Mouse (Mus musculus): ENCODE measurements around the gene Srgap2. TPM values are rescaled to one million over a fixed set of nuclear protein-coding genes. Genes with fewer than 3 reads are reported as not detected.

The Srgap2 gene
- total RNA-seq, 2 experiments from 2014 or later: 60.7 to 98.2 TPM

DNA sequence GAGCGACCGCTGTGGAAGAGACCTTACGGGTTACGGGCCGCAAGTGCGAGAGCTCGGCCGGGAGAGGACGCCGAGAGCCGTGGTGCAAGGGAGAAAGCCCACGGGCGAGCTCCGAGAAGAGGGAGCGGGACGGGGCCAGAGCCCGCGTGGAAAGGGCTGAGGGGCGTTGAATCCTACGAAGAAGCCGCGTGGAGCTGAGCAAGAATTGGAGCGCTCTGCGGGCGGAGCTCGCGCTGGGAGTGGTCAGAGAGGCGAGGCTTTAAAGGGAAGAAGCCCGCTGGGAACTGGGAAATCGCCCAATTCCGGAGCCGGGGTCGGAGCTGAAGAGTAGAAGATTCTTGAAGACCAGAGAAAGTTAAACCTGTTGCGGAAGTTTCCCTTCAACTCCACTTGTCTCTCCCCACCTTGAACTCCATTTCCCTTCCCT, 942 bp upstream of the Srgap2 start:
- intact Hi-C loops (cut with DNase I): loop anchor here (5.0 to 10.0 kb wide), 3 partner anchors 96 to 233 kb away; no protein-coding TSS in a partner anchor
- peak in 1 of 2 experiments; percentile 45 for DNase-seq (ENCODE audit: low spot score in 2 of 2)

DNA sequence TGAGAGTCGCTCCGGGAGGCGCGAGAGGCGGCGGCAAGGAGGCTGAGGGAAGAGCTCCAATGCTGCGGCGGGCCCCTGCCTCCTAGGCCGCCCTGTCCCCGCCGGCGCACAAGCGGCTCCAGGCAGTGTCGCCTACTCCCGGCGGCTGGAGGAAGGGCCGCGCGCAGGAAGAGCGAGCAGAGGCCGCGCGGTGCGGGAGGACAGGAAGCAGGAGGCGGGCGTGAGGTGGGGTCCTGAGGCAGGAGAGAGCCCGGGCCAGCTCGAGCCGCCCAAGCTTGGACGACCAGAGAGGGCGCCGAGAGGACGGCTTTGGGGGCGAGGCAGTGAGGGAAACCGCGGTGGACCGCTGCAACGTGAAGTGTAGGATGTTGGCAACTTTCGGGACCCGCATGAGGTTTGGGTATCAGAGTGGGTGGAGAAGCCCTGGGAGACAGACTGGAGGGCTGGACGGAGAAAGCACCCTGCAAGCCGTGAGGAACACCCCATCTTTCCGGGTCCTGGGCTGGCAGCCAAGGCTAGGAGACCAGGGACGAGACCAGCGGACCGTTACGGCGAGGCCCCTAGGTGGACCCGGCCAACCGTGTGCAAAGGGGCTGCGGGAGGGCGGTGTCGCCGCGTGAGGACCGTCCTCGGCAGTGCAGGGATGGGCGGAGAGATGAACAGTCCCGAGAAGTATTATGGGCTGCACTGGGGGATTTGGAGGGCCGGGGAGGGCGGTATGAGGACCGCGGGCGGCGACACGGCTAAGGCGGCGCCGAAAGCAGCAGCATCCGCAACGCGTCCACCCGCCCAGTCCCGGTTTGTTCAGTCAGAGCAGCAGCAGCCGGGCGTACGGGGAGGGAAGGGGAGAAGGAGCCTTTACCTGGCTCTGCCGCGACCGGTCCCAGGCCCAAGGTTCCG, 531 bp downstream of the Srgap2 start:
- intact Hi-C loops (cut with DNase I): loop anchor here (5.0 to 10.0 kb wide), 3 partner anchors 94 to 232 kb away; no protein-coding TSS in a partner anchor
- peak; percentile 69 to 77 for DNase-seq (ENCODE audit: low spot score in 2 of 2)

DNA sequence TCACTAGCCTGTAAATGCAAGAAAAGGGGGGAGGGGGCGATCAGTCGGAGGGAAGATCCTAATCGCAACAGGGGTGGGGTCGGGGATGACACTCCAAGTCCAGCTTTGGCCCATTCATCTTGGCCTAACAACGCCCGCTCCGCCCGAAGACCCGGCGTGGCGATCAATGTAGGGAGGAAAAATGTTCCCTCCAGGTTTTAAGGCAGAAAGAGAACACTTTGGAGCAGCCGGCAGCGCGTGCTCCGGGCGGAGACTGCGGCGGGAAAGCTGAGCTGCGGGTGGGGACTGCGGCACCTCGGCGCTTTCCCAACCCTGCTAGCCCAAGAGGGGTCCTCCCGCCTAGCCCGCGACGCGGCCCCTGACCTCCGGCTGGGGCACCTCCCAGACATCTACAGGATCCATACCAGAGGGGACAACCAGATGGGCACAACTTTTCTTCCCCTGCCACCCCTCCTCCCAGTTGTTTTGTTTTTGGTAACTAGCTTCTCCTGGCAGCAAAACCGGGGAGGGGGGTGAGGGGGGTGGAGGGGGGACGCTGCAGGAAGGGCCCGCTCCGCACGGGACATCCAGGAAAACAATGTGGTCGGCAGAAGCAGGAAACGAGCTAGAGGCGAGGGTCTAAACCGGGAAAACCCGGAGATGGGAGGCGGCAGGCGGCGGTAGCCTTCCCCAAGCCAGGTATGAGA, 1.4 kb downstream of the Srgap2 start:
- DNase-seq (ENCODE audit: low spot score in 2 of 2): peak; percentile 52 to 61
- intact Hi-C loops (cut with DNase I): loop anchor here (5.0 to 10.0 kb wide), 3 partner anchors 93 to 231 kb away; no protein-coding TSS in a partner anchor

DNA sequence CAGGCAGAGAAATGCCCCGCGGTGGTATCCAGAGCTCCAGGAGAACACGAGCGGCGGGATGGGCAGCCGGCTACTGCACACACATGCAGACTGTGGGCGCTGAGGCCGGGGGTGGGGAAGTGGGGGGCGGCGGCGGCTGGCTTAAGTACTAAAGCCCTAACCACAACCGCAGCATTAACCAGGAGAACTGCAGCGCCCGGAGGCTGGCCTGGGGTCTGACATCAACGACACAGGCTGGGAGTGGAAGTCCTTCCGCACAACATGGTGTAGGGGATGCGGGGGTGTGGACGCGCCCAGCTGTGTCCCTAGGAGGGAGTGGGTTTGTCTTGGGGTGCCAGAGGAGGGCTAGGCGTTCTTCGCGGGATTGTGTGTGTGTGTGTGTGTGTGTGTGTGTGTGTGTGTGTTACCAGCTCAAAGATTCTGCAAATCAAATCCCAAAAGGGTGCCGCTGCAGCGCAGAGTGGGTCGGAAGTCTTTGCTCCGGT, 2.0 kb downstream of the Srgap2 start:
- intact Hi-C loops (cut with DNase I): loop anchor here (5.0 to 10.0 kb wide), 3 partner anchors 93 to 230 kb away; no protein-coding TSS in a partner anchor
- DNase-seq (ENCODE audit: low spot score in 2 of 2): peak; percentile 50 to 70

DNA sequence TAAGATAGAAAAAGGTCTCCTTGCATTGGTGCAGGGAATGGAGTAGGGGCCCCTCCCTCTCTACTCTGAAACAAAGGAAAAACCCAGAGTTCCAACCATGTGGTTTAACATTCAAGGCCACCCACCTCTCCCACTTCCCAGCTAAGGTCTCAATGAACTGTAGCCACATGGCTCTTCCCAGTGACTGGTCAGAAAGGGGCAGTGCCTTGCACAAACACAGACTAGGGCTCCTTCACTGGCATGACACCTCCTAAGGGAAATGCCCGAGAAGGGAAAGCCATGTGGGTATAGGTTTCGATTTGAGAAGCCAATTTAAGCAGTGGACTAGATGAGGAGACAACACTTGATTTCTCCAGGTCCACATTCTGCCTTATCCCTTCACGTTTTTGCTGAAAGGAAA, 3.4 kb downstream of the Srgap2 start:
- intact Hi-C loops (cut with DNase I): loop anchor here (5.0 to 10.0 kb wide), 2 partner anchors 41 to 229 kb away; no protein-coding TSS in a partner anchor

DNA sequence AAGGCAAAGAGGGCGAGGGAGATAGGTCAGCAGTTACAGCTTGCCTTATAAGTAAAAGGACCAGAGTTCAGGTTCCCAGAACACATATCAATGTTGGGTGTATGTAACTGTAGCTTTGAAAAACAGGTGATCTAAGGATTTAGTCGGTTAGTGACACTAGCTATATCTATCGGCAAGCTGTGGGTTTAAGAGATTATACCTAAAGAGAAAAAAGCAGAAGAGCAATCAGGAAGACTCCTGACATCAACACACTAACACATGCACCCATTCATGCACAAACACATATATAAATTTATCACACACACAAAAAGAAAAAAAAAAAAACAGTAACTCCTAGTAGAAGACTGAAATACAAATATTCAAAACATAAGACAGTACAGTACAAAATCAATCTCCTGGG, 10.6 kb downstream of the Srgap2 start:
- intact Hi-C loops (cut with DNase I): no loop called here
- no peak for DNase-seq (ENCODE audit: low spot score in 2 of 2)

More for the DNA sequence above, 3.4 kb downstream of the Srgap2 start:
- DNase-seq (ENCODE audit: low spot score in 2 of 2): no peak

DNA sequence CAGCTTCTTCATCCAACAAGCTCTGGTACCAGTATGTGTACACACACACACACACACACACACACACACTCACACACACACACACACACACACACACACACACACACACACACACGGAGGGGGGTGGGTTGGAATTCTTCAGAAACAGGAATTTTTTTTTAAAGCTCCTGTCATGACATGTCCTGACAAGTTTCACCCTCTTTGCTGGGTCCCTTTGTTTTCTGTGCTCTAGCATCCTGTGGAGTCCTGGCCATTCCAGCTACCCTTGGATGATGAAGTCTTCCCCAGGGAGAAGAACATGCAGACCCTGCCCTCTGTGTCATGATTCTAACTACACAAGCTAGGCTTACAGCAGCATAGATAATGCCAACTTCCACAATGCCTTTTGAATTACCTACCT, 13.0 kb downstream of the Srgap2 start:
- no peak for DNase-seq (ENCODE audit: low spot score in 2 of 2)
- intact Hi-C loops (cut with DNase I): no loop called here

DNA sequence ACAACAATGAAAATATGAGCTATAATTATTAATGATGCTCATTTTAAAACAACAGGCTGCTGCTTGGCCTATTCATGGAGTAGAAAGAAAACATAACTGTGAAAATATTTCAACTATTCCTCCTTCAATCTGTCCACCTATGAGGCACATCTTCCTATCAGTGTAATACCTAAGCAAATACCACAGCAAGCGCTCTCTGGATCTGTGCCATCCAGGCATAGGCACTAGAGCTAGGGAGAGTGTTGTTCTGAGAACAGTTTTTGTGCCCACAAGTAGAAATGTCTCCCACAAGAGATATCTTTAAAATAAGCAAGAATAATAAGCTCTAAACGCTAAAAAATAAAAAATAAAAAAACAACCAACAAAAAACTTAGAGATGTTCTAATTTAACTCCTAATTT, 14.0 kb downstream of the Srgap2 start:
- intact Hi-C loops (cut with DNase I): no loop called here

DNA sequence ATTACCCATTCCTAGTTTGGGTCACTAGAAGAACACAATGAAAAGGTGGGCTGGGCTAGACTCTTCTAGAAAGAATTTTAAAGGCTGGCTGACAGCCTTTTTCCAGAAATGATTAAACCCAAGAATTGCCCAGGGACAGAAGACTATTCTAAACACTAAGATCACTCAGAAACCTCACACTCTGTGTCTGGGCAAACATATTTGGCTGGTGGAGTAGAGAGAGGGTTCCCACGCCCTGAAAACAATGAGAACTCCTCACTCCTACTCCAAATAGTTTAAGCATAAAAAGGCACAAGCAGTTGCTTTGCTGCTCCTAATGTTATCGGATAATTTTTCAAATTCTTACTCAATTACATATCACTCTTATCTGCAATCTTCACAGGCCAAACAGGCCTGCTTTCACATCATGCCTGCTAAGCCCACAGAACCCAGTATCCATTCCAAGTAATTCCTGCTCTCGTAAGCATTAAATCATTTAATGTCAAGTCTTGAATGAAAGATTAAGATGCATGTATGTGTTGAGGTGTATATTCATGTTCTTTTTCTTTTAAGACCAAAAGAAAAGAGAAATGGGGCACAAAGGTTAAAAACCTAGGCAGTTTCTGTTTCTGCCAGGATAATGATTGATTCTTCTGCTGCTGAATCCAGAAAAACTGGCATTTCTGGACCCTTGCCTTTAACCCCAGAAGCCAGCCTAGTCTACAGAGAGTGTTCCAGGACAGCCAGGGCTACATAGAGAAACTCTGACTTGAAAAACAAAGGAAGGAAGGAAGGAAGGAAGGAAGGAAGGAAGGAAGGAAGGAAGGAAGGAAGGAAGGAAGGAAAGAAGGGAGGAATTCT, 15.3 kb downstream of the Srgap2 start:
- intact Hi-C loops (cut with DNase I): no loop called here
- DNase-seq (ENCODE audit: low spot score in 2 of 2): no peak

More for the DNA sequence above, 14.0 kb downstream of the Srgap2 start:
- DNase-seq (ENCODE audit: low spot score in 2 of 2): no peak

DNA sequence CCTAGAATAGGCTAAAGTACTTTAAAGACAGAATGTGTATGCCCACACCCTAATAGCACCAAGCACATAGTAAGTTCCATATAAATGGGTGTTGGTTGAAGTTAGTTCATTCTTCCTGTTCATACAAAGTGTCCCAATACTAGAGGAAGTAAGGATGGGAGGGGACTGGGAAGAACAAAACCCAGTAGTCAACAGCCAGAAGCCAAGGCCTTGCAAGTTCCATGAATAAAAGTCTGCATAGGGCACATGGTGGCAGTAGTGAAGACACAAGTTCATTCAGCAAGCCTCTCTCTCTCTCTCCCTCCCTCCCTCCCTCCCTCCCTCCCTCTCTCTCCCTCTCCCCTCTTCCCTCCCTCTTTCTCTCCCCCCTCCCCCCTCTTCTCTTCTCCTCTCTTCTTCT, 16.0 kb downstream of the Srgap2 start:
- intact Hi-C loops (cut with DNase I): no loop called here
- no peak for DNase-seq (ENCODE audit: low spot score in 2 of 2)

DNA sequence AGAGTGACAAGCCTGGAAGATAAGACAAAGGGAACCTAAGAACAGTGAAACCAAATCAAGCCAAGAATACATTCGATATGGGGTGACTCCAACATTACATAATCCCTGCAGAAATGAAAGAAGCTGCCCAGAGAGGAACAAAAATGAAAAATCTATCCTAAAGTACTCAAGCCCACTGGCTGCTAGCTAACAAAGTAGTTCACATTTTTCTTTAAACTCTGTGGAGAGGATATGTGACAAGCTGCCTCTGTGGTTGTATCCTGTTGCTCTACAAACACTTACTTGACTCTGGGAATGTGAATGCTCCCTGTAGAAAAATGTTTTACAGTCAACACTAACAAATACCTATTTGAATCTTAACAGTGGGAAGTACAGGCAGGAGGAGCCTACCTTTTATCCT, 25.5 kb downstream of the Srgap2 start:
- intact Hi-C loops (cut with DNase I): no loop called here
- no peak for DNase-seq (ENCODE audit: low spot score in 2 of 2)

DNA sequence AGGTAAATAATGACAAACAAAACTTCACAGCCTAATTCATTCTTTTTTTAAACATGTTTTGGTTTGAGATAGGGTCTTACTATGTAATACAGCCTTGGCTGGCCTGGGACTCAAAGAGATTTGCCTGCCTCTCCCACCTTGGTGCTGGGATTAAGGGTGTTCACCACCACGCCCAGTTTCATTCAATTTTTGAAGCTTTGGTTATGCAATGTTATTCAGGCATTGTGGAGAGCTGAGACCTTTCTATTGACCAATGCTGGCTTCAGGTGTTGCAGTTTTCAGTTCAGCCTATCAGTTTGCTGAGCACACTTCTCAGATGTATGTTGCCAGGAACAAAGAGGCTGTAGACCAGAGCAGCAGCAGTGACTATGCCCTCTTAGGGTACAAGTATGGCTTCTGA, 28.9 kb downstream of the Srgap2 start:
- no peak for DNase-seq (ENCODE audit: low spot score in 2 of 2)
- intact Hi-C loops (cut with DNase I): no loop called here

DNA sequence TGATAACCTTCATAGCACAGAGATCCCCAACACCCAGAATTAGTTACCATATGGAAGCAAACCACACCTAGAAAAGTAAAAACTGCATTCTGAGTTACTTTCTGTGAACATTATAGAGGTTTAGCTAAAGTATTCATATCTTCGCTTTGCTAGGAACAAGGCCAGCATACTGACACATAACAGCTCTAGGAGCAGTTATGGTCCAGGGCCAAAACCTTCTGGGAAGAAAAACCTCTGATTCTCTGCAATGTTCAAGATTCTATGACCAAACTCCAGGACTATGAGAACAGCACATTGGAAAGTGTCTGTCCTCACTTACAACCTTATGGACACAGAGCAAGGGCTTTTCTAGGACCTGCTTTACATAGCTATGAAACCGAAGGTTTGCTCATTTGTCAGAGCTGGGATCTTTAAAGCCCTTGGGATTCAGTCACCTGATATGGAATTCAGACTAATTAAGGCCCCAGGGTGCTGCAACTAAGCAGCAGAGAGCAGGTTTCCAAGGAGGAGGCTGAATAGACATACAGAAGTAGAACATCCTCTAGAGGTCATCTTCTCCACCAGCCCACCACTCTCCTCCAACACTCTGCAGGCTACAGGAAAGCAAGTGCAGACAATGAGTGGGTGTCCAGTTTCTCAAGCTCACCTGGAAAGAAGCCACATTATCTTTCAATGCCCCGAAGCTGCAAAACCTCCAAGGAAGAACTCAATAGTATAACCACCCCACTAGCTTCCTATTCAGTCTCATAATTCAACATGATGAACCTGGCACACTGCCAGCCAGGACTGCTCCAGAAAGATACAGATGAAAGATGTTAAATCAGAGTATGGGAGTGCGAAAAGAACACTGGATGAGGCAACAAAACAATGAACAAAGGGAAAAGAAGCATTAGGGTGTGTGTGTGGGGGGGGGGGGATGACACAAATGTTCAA, 32.9 kb downstream of the Srgap2 start:
- intact Hi-C loops (cut with DNase I): no loop called here
- DNase-seq (ENCODE audit: low spot score in 2 of 2): no peak

DNA sequence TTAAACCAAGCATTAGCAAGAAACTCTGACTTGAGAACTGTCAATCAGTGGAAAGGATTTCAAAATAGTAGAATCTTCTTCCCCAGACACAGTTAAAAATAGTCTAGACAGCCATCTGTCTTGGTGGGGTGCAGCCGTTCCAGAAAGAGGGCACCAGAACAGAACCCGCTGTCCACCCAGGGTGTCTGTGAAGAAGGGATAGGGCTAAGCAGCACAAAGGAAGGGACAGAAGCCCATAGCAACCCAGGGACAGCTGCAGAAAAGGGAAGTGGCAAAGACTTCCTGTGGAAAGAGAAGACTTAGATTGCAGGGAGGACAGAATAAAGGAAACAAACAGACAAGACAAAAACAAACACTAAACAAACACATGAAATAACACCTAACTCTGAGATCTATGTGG, 34.8 kb downstream of the Srgap2 start:
- intact Hi-C loops (cut with DNase I): no loop called here
- DNase-seq (ENCODE audit: low spot score in 2 of 2): no peak

DNA sequence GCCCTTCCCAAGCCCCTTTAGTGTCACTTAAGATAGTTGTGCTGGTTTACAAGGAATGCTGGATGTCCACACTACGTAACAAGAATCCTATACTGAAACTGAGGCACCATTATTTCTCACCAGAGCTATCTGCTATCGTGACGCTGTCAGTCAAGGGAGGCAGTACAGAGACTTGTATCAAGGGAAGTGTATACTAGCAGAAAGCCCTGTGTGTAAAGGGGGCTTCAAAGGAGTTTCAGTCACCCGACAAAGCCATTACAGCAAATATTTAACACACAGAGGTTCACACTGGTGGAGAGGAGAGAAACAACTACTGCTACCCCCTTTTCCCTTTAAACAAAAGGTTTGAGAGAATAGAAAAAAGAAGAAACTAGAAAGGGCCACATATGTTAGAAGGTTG, 35.6 kb downstream of the Srgap2 start:
- intact Hi-C loops (cut with DNase I): no loop called here
- no peak for DNase-seq (ENCODE audit: low spot score in 2 of 2)

DNA sequence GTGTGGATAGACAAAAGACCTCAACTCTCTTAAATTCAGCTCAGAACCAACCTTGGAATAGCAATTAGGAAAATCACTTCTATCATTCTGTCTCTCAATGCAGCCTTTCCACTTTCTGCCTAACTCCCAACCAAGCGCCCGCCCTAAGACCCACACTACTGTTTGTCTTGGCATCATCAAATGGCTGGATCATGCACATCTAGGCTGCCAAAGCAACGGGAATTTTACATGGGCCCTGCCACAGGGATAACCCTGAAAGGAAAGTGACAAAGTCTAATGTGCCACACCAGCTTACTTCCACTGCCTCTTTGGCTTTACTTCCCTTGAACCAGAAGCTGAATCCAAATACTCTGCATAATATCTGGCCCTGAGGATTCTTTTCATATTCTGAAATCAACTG, 37.8 kb downstream of the Srgap2 start:
- intact Hi-C loops (cut with DNase I): no loop called here
- no peak for DNase-seq (ENCODE audit: low spot score in 2 of 2)

DNA sequence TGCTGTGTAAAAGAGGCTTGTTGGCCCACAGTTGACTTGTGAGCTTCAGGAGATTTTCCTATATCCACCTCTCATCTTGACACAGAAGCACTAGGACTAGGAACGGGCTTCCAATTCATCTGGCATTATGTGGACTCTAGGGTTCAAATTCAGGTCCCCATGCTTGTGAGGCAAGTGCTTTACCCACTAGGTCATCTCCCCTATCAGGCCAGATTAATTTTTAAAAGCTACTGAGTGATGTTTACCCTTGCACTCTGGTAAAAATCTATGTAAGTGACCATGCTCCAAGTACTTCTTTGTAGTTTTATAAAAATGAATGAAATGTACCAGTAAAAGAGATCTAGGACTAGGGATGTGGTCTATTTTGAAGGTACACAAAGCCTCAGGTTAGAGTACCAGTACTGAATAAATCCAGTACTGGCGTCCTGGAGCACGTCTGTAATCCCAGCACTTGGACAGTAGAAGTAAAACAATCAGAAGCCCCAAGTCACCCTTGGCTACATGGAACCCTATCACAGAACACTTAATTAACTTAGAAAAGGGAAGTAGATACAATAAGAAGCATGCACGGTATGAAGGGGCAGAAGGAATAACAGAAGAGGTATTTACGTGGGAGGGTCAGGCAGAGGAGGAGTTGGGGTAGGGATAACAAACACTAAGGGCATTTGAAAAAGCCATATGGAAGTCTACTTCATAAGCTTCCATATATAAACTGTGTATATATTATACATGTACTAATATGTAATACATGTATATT, 40.9 kb downstream of the Srgap2 start:
- no peak for DNase-seq (ENCODE audit: low spot score in 2 of 2)
- intact Hi-C loops (cut with DNase I): no loop called here

DNA sequence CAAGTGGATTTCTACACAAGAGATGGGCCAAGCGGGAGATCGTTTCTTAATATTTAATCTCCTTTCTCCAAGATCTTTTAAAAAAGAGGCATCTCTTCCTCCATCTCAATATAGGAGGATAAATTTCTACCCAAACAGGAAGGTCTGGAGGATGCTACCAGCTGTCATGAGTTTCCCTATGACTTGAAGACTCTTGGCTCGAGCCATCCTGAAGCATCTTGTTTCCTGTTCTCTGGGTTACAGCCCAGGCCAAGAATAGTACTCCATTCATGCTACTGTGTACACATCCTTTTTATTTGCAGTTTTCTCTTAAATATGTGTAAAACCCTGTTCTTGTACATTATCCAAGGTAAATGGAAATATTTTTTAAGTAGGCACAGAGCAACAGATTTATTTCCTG, 44.9 kb downstream of the Srgap2 start:
- intact Hi-C loops (cut with DNase I): loop anchor here (5.0 kb wide), 1 partner anchor 40 kb away; no protein-coding TSS in a partner anchor

More for the DNA sequence above, 44.9 kb downstream of the Srgap2 start:
- no peak for DNase-seq (ENCODE audit: low spot score in 2 of 2)
